Mouse (Mus musculus): ENCODE data around the gene Isx. TPM values are rescaled to one million over a fixed set of nuclear protein-coding genes. Genes with fewer than 3 reads are reported as not detected.

Isx gene
- polyA plus RNA-seq, 1 experiment from 2014 or later: not detected

DNA sequence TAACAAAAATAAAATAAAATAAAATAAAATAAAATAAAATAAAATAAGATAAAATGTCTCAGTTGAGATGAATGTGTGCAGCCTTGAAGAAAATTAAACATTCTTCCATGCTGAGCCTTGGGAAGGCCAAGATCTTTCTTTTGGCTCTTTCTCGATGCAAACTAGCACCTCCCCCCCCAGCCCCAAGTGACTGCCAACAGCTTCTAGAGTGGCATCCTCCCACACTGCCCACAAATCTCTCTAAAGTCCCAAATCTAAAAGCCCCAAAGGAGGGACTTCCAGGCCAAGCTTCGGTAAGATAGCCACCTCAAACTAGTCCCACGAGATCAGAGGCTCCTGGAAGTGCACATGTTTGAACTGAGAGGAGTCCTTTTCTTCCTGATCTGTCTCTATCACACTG, 5.7 kb downstream of the Isx start:
- ATAC-seq (ENCODE audit: low FRiP score, low TSS enrichment) (no peak), DNase-seq (no peak)
- 90% methylated on average over 3 of the region's 3 CpGs for WGBS
- Histone ChIP-seq H3K36me3 (ENCODE audit: control insufficient read depth, insufficient read depth, low read length) (no peaks in the 10 kb centered on the region), H3K4me3 (replicated peaks; ENCODE audit: low read depth, low read length) (no peak overlapping the region), H3K4me1 (ENCODE audit: control insufficient read depth, insufficient read depth, low read length) (no peaks in the 10 kb centered on the region), H3K9ac (replicated peaks; ENCODE audit: low read length) (no peak overlapping the region), H3K27me3 (ENCODE audit: control insufficient read depth, insufficient read depth, low read length) (no peaks in the 10 kb centered on the region), H3K4me2 (ENCODE audit: low read length) (no peak overlapping the region), H3K9me3 (ENCODE audit: control insufficient read depth, low read length) (no peaks in the 10 kb centered on the region), H3K27ac (replicated peaks; ENCODE audit: low read depth, low read length) (no peak overlapping the region)

DNA sequence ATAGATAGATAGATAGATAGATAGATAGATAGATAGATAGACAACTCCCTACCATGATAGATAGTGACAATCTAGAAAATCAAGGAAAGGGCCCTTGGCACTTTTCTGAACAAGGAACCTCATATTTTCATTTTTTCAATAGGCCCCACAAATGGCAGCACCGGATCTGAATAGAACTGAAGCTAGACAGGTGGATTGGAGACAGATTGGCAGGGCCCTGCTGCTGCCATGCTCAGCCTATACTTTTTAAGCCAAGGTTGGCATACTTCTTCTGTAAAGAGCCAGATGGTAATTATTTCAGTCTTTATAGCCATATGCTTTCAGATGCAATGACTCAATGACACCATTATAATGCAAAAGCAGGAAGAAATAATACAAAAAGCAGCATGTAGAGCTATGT, 15.8 kb downstream of the Isx start:
- H3K27ac ChIP-seq (replicated peaks; ENCODE audit: low read depth, low read length): no peak overlapping the region
- no peak for DNase-seq
- no peaks in the 10 kb centered on the region for H3K27me3 ChIP-seq (ENCODE audit: control insufficient read depth, insufficient read depth, low read length)
- no peak overlapping the region for H3K4me2 ChIP-seq (ENCODE audit: low read length)
- no peak overlapping the region for H3K4me3 ChIP-seq (replicated peaks; ENCODE audit: low read depth, low read length)
- H3K9ac ChIP-seq (replicated peaks; ENCODE audit: low read length): no peak overlapping the region
- WGBS: 72% methylated on average over 1 of the region's 1 CpGs
- no peaks in the 10 kb centered on the region for H3K9me3 ChIP-seq (ENCODE audit: control insufficient read depth, low read length)
- H3K36me3 ChIP-seq (ENCODE audit: control insufficient read depth, insufficient read depth, low read length): no peaks in the 10 kb centered on the region
- no peak for ATAC-seq (ENCODE audit: low FRiP score, low TSS enrichment)
- no peaks in the 10 kb centered on the region for H3K4me1 ChIP-seq (ENCODE audit: control insufficient read depth, insufficient read depth, low read length)

DNA sequence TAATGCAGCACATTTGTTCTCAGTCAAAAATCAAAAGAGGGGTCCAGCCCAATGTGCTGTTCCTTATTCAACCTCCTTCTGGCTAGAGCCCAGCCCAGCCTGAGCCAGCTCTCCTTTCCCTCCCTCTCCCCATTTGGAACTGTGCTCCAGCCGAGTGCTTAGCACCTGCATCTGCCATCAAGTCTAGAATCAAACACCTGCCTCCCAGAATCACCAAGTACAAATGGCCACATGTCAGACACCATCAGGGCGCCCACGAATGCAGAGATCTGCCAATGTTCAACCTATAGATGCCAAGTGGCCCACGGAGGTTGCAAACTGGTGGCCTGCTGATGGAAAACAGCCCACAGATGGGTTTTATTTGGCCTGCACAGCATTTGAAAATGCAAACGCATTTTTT, 18.1 kb downstream of the Isx start:
- no peak overlapping the region for H3K27ac ChIP-seq (replicated peaks; ENCODE audit: low read depth, low read length)
- 87% methylated on average over 5 of the region's 5 CpGs for WGBS
- H3K4me3 ChIP-seq (replicated peaks; ENCODE audit: low read depth, low read length): no peak overlapping the region
- H3K27me3 ChIP-seq (ENCODE audit: control insufficient read depth, insufficient read depth, low read length): no peaks in the 10 kb centered on the region
- ATAC-seq (ENCODE audit: low FRiP score, low TSS enrichment) (no peak), DNase-seq (no peak)
- no peaks in the 10 kb centered on the region for H3K9me3 ChIP-seq (ENCODE audit: control insufficient read depth, low read length)
- H3K4me1 ChIP-seq (ENCODE audit: control insufficient read depth, insufficient read depth, low read length): no peaks in the 10 kb centered on the region
- no peaks in the 10 kb centered on the region for H3K36me3 ChIP-seq (ENCODE audit: control insufficient read depth, insufficient read depth, low read length)
- H3K4me2 ChIP-seq (ENCODE audit: low read length): no peak overlapping the region
- H3K9ac ChIP-seq (replicated peaks; ENCODE audit: low read length): no peak overlapping the region

DNA sequence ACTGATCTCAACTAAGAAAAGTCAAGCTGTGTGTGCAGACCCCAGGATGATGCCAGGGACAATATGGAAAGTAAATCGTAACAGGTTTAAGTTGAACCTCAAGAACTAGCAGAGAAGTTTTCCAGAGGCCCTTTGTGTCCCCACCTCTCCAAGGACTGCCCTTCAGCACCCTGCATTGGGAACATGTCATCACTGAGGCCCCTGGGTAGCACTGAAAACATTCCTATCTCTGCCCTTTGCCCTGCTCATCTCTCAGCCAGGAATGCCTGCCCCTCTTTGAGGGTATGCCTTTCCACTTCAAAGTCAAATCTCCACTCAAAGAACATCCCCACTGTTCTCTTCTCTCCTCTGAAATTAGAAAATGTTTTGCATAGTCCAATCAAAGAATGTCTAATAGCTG, 23.3 kb downstream of the Isx start:
- WGBS: 97% methylated on average over 1 of the region's 1 CpGs
- Histone ChIP-seq H3K27me3 (ENCODE audit: control insufficient read depth, insufficient read depth, low read length) (no peaks in the 10 kb centered on the region), H3K36me3 (ENCODE audit: control insufficient read depth, insufficient read depth, low read length) (no peaks in the 10 kb centered on the region), H3K9ac (replicated peaks; ENCODE audit: low read length) (no peak overlapping the region), H3K27ac (replicated peaks; ENCODE audit: low read depth, low read length) (no peak overlapping the region), H3K4me3 (replicated peaks; ENCODE audit: low read depth, low read length) (no peak overlapping the region), H3K4me1 (ENCODE audit: control insufficient read depth, insufficient read depth, low read length) (no peaks in the 10 kb centered on the region), H3K4me2 (ENCODE audit: low read length) (no peak overlapping the region), H3K9me3 (ENCODE audit: control insufficient read depth, low read length) (no peaks in the 10 kb centered on the region)
- no peak for DNase-seq
- no peak for ATAC-seq (ENCODE audit: low FRiP score, low TSS enrichment)

GRCm38 (mm10) chr8:74897315-74897714, 24.3 kb downstream of the Isx start:
- H3K9ac ChIP-seq (replicated peaks; ENCODE audit: low read length): no peak overlapping the region
- H3K4me1 ChIP-seq (ENCODE audit: control insufficient read depth, insufficient read depth, low read length): no peaks in the 10 kb centered on the region
- no peaks in the 10 kb centered on the region for H3K36me3 ChIP-seq (ENCODE audit: control insufficient read depth, insufficient read depth, low read length)
- H3K27ac ChIP-seq (replicated peaks; ENCODE audit: low read depth, low read length): no peak overlapping the region
- H3K4me2 ChIP-seq (ENCODE audit: low read length): no peak overlapping the region
- no peaks in the 10 kb centered on the region for H3K9me3 ChIP-seq (ENCODE audit: control insufficient read depth, low read length)
- no peaks in the 10 kb centered on the region for H3K27me3 ChIP-seq (ENCODE audit: control insufficient read depth, insufficient read depth, low read length)
- ATAC-seq (ENCODE audit: low FRiP score, low TSS enrichment): no peak
- 49% methylated on average over 2 of the region's 2 CpGs for WGBS
- no peak for DNase-seq
- H3K4me3 ChIP-seq (replicated peaks; ENCODE audit: low read depth, low read length): no peak overlapping the region

DNA sequence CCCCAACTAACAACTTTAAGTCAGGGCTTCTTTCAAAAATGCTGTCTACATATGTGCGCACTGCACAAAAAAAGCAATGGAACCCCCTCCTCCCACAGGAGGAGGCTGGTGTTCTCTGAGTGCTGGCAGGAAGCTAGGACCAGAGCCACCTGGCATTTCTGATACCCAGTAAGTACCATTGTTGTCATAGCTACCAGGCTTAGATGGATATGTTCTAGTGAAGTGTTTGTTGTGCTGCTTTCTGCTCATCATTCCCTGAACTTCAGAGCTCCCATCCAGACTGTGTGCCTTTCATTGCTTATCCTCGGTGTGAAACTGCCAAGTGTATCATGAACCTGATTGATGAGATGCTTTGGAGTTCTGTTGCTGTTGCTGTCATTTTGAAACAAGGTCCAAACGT, 26.8 kb downstream of the Isx start:
- no peak for DNase-seq
- Histone ChIP-seq H3K27ac (replicated peaks; ENCODE audit: low read depth, low read length) (no peak overlapping the region), H3K9me3 (ENCODE audit: control insufficient read depth, low read length) (no peaks in the 10 kb centered on the region), H3K27me3 (ENCODE audit: control insufficient read depth, insufficient read depth, low read length) (no peaks in the 10 kb centered on the region), H3K4me3 (replicated peaks; ENCODE audit: low read depth, low read length) (no peak overlapping the region), H3K4me1 (ENCODE audit: control insufficient read depth, insufficient read depth, low read length) (no peaks in the 10 kb centered on the region), H3K4me2 (ENCODE audit: low read length) (no peak overlapping the region), H3K9ac (replicated peaks; ENCODE audit: low read length) (no peak overlapping the region), H3K36me3 (ENCODE audit: control insufficient read depth, insufficient read depth, low read length) (no peaks in the 10 kb centered on the region)
- ATAC-seq (ENCODE audit: low FRiP score, low TSS enrichment): no peak
- WGBS: 80% methylated on average over 3 of the region's 3 CpGs

DNA sequence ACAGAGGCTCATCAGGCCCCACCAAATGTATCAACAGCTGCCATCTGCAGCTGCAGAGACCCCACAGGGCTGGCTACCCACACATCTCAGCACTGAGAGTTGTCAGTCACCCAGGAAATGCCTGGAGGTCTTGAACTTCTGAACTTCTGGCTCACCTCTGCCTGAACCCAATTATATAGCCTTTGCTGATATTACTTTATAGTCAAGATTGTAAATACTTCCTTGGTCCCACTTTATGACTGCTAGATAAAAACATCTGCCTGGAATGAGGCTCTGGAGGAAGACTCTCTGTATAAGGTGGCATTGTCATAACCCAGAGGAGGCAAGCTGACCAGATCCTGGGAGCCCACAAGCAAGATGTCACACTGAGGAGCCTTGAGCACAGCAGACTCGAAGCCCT, 28.8 kb downstream of the Isx start:
- Histone ChIP-seq H3K27me3 (ENCODE audit: control insufficient read depth, insufficient read depth, low read length) (no peaks in the 10 kb centered on the region), H3K4me1 (ENCODE audit: control insufficient read depth, insufficient read depth, low read length) (no peaks in the 10 kb centered on the region), H3K9me3 (ENCODE audit: control insufficient read depth, low read length) (no peaks in the 10 kb centered on the region), H3K4me2 (ENCODE audit: low read length) (no peak overlapping the region), H3K27ac (replicated peaks; ENCODE audit: low read depth, low read length) (no peak overlapping the region), H3K36me3 (ENCODE audit: control insufficient read depth, insufficient read depth, low read length) (no peaks in the 10 kb centered on the region), H3K9ac (replicated peaks; ENCODE audit: low read length) (no peak overlapping the region), H3K4me3 (replicated peaks; ENCODE audit: low read depth, low read length) (no peak overlapping the region)
- DNase-seq (no peak), ATAC-seq (ENCODE audit: low FRiP score, low TSS enrichment) (no peak)
- 86% methylated on average over 1 of the region's 1 CpGs for WGBS

DNA sequence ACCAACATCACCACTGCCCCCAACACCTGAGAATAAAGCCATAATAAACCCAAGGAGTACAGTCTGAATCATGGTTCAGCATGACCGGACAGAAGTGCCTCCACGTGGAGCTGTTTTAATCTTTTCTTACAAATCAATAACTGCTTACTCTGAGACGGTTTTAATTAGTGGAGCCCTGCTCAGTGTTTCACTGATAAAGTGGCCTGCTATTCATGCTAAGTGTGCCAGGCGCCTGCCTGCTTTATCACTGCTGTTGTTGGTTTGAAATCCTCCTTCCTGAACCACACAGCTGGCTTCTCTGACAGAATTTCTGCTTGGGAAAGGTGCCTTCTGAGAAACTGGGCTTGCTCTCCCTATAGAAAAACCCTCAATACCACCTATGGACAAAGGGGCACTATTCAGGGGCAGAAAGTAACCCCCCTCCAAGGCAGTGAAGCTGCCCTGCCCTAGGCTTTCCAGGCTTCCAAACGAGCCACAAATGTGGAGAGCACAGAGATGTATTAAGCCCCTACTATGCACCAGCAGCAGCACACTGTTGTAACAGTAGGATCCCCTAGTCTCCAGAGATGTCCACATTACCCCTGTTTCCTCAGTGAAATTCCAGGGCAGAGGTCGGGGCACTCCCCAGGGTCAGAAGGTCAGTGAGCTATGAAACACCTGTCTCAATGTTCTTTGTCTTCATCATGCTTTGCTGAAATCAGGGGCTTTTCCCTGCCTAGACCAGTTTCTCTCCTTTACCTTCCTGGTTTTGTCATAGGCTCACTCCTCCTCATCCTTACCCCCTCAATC, 30.3 kb downstream of the Isx start:
- Histone ChIP-seq H3K4me3 (replicated peaks; ENCODE audit: low read depth, low read length) (no peak overlapping the region), H3K4me1 (ENCODE audit: control insufficient read depth, insufficient read depth, low read length) (no peaks in the 10 kb centered on the region), H3K9me3 (ENCODE audit: control insufficient read depth, low read length) (no peaks in the 10 kb centered on the region), H3K4me2 (ENCODE audit: low read length) (no peak overlapping the region), H3K27ac (replicated peaks; ENCODE audit: low read depth, low read length) (no peak overlapping the region), H3K27me3 (ENCODE audit: control insufficient read depth, insufficient read depth, low read length) (no peaks in the 10 kb centered on the region), H3K9ac (replicated peaks; ENCODE audit: low read length) (no peak overlapping the region), H3K36me3 (ENCODE audit: control insufficient read depth, insufficient read depth, low read length) (no peaks in the 10 kb centered on the region)
- DNase-seq: peak; percentile 10
- ATAC-seq (ENCODE audit: low FRiP score, low TSS enrichment): no peak
- 62% methylated on average over 6 of the region's 6 CpGs for WGBS

DNA sequence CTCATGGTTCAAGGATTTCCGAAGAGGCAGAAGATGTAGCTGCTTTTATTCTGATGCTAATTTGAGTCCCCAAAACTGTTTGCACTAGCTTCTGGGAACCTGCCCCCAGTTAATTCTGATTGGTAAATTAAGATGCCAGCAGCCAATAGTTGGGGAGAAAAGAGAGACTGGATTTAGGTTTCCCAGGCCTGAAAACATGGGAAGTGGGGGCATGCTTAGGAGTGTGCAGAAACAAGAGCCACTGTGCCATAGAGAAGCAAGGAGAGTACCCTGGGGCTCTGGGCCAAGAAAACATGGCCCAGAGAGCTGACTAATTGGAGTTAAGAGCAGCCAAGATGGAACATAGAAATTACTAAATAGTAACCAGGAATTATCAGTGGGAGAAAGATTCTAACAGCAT, 33.4 kb downstream of the Isx start:
- no peak; the same call in 1 of the 2 replicates for ATAC-seq (ENCODE audit: low FRiP score, low TSS enrichment)
- Histone ChIP-seq H3K27ac (replicated peaks; ENCODE audit: low read depth, low read length) (no peak overlapping the region), H3K9ac (replicated peaks; ENCODE audit: low read length) (no peak overlapping the region), H3K4me2 (ENCODE audit: low read length) (no peak overlapping the region), H3K9me3 (ENCODE audit: control insufficient read depth, low read length) (no peaks in the 10 kb centered on the region), H3K27me3 (ENCODE audit: control insufficient read depth, insufficient read depth, low read length) (no peaks in the 10 kb centered on the region), H3K36me3 (ENCODE audit: control insufficient read depth, insufficient read depth, low read length) (no peaks in the 10 kb centered on the region), H3K4me1 (ENCODE audit: control insufficient read depth, insufficient read depth, low read length) (no peaks in the 10 kb centered on the region), H3K4me3 (replicated peaks; ENCODE audit: low read depth, low read length) (no peak overlapping the region)
- peak; percentile 9 for DNase-seq
- WGBS: 7% methylated on average over 1 of the region's 1 CpGs

Measured in midbrain, embryonic 14.5 days (tissue).